Mouse (Mus musculus) stomach, embryonic 15.5 days (tissue): ENCODE results near the gene Slc22a8. TPM values are rescaled to one million over a fixed set of nuclear protein-coding genes. Genes with fewer than 3 reads are reported as not detected.
A peak's percentile ranks its signal among the peaks of the same experiment; 100 is the strongest.

Source experiments
- ATAC-seq: fragments of 200-750 bp; cut with Nextera tagmentation; 2 replicates; pipeline ENCODE4 v1.8.0; 2017; ENCODE audit warnings: low read depth, moderate number of reproducible peaks, moderate TSS enrichment; ENCODE audit not compliant: insufficient read depth, low FRiP score
- H3K27ac ChIP-seq: fragments of 300-500 bp; sonication (generic); 2 replicates; pipeline ENCODE4 v1.5.1; 2015; ENCODE audit warnings: mild to moderate bottlenecking, inconsistent platforms
- H3K27me3 ChIP-seq: fragments of 300-500 bp; sonication (generic); replicated peaks from 2 replicates; pipeline ENCODE4 v1.6.1; 2015; ENCODE audit warnings: inconsistent platforms
- H3K36me3 ChIP-seq: fragments of 300-500 bp; sonication (generic); 2 replicates; pipeline ENCODE4 v1.6.1; 2015; ENCODE audit warnings: inconsistent platforms
- H3K4me1 ChIP-seq: fragments of 300-500 bp; sonication (generic); 2 replicates; pipeline ENCODE4 v1.6.1; 2015; ENCODE audit warnings: inconsistent platforms
- H3K4me2 ChIP-seq: fragments of 300-500 bp; sonication (generic); 2 replicates; pipeline ENCODE4 v1.6.1; 2015; ENCODE audit warnings: mild to moderate bottlenecking, inconsistent platforms
- H3K4me3 ChIP-seq: fragments of 300-500 bp; sonication (generic); replicated peaks from 2 replicates; pipeline ENCODE4 v1.5.1; 2015; ENCODE audit warnings: inconsistent platforms
- H3K9ac ChIP-seq: fragments of 300-500 bp; sonication (generic); 2 replicates; pipeline ENCODE4 v1.6.1; 2015; ENCODE audit warnings: inconsistent platforms
- H3K9me3 ChIP-seq: fragments of 300-500 bp; sonication (generic); 2 replicates; pipeline ENCODE4 v1.6.1; 2016; ENCODE audit warnings: inconsistent platforms
- WGBS: fragments of 180-500 bp; shearing (Covaris S2); methylation state at CpG from one replicate; pipeline ENCODE4 v1.1.7; 2015; 5-methylcytosine and 5-hydroxymethylcytosine counted together
- polyA plus RNA-seq: library from polyadenylated mRNA; unstranded; fragments of >200 nt; fragmentation: Nextera tagmentation; extraction: Ambion mirVana; gene quantifications from 2 replicates; pipeline ENCODE4 v1.2.1, GENCODE M21; 2015

The Slc22a8 gene
- 0.05 and 0.12 TPM in 2 replicates for polyA plus RNA-seq

DNA sequence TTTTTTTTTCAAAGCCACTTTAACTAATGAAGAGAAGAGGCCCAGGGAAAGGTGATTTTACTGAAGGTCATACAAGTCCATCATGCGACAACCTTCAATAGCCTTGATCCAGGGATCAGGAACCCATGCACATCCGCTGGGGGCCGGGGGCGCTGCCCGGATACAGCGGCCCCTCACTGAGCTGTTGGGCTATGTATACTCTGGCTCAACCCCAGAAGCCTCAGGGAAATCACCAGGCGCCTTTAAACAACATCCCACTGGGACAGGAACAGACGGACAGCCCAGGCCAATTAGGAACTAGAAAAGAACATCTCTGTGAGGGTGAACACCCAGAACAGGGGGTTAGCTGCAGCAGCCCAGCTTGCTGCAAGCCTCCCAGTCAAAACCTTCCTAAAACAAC is at the start of gene Slc22a8:
Slc22a8 (plus strand) TSS at position 301 of the 400 bp plus-strand sequence.
- Histone ChIP-seq H3K4me2 (no peak within 1 kb of the TSS), H3K27me3 (no peaks in the 10 kb centered on the region), H3K4me1 (peaks cover 3% of the 10 kb centered on the region; the same call in 1 of the 2 replicates), H3K36me3 (no peaks in the 10 kb centered on the region), H3K27ac (no peak within 1 kb of the TSS), H3K9me3 (no peaks in the 10 kb centered on the region), H3K4me3 (no peak within 1 kb of the TSS), H3K9ac (no peak within 1 kb of the TSS)
- WGBS, result 64% methylated on average over 8 of the region's 8 CpGs
- no peak for ATAC-seq

GRCm38 (mm10) chr19:8558897-8559296 is 32.2 kb upstream of the Slc22a8 start:
- no peak for ATAC-seq
- Histone ChIP-seq H3K4me3 (no peak overlapping the region), H3K36me3 (no peaks in the 10 kb centered on the region), H3K4me2 (no peak overlapping the region), H3K9ac (no peak overlapping the region), H3K27ac (no peak overlapping the region), H3K4me1 (no peaks in the 10 kb centered on the region), H3K27me3 (no peaks in the 10 kb centered on the region), H3K9me3 (no peaks in the 10 kb centered on the region)
- 42% methylated on average over 2 of the region's 2 CpGs for WGBS

- no peak overlapping the region for H3K27ac ChIP-seq
- no peak overlapping the region for H3K4me2 ChIP-seq
- 40% methylated on average over 2 of the region's 2 CpGs for WGBS
- H3K36me3 ChIP-seq, result no peaks in the 10 kb centered on the region
- no peak overlapping the region for H3K9ac ChIP-seq
- H3K4me1 ChIP-seq, result no peaks in the 10 kb centered on the region
- ATAC-seq, result no peak
- H3K9me3 ChIP-seq, result no peaks in the 10 kb centered on the region
- H3K27me3 ChIP-seq, result no peaks in the 10 kb centered on the region
- H3K4me3 ChIP-seq, result no peak overlapping the region
These were observed 27.0 kb upstream of the Slc22a8 start for GRCm38 (mm10) chr19:8564021-8564420.

- Histone ChIP-seq H3K36me3 (no peaks in the 10 kb centered on the region), H3K4me1 (peaks cover 3% of the 10 kb centered on the region; the same call in 1 of the 2 replicates), H3K4me3 (no peak overlapping the region), H3K27me3 (no peaks in the 10 kb centered on the region), H3K9ac (no peak overlapping the region), H3K27ac (no peak overlapping the region), H3K9me3 (no peaks in the 10 kb centered on the region), H3K4me2 (no peak overlapping the region)
- 68% methylated on average over 3 of the region's 3 CpGs for WGBS
- no peak for ATAC-seq
These were observed 26.6 kb upstream of the Slc22a8 start for GRCm38 (mm10) chr19:8564469-8564868.

- Histone ChIP-seq H3K27me3 (no peaks in the 10 kb centered on the region), H3K4me3 (no peak overlapping the region), H3K9me3 (no peaks in the 10 kb centered on the region), H3K4me2 (no peak overlapping the region), H3K9ac (no peak overlapping the region), H3K27ac (no peak overlapping the region), H3K36me3 (no peaks in the 10 kb centered on the region), H3K4me1 (peaks cover 4% of the 10 kb centered on the region; the same call in 1 of the 2 replicates)
- WGBS, result 35% methylated on average over 2 of the region's 2 CpGs
- ATAC-seq, result no peak
These were observed 25.8 kb upstream of the Slc22a8 start for GRCm38 (mm10) chr19:8565262-8565661.

DNA sequence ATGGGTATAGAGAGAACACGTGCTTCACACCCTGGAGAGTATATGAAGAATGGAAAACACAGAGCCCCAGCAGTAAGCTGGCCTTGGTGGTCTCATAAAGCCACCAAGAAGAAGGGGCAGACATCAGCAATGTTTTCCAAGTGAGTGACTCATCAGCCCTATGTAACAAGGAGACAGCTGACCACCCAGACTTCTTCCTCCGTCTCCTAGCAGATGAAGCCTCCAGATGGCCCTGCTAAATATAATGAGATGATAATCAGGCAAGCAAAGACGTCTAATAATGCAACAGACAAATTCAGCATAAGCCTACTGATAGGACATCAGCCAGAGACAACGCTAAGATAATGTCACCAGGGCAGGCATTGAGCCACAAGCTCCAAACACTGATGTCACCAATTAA is 25.1 kb upstream of the Slc22a8 start:
- H3K4me2 ChIP-seq, result no peak overlapping the region
- no peak overlapping the region for H3K4me3 ChIP-seq
- WGBS, result 37% methylated on average over 4 of the region's 4 CpGs
- H3K27me3 ChIP-seq, result no peaks in the 10 kb centered on the region
- H3K9me3 ChIP-seq, result no peaks in the 10 kb centered on the region
- no peak for ATAC-seq
- no peak overlapping the region for H3K9ac ChIP-seq
- peaks cover 4% of the 10 kb centered on the region; the same call in 1 of the 2 replicates for H3K4me1 ChIP-seq
- H3K36me3 ChIP-seq, result no peaks in the 10 kb centered on the region
- H3K27ac ChIP-seq, result no peak overlapping the region

GRCm38 (mm10) chr19:8567104-8567880 is 23.8 kb upstream of the Slc22a8 start:
- Histone ChIP-seq H3K9ac (no peak overlapping the region), H3K4me3 (no peak overlapping the region), H3K9me3 (no peaks in the 10 kb centered on the region), H3K36me3 (no peaks in the 10 kb centered on the region), H3K4me2 (no peak overlapping the region), H3K27ac (no peak overlapping the region), H3K4me1 (peaks cover 4% of the 10 kb centered on the region; the same call in 1 of the 2 replicates), H3K27me3 (no peaks in the 10 kb centered on the region)
- no peak for ATAC-seq
- WGBS, result 37% methylated on average over 13 of the region's 13 CpGs

DNA sequence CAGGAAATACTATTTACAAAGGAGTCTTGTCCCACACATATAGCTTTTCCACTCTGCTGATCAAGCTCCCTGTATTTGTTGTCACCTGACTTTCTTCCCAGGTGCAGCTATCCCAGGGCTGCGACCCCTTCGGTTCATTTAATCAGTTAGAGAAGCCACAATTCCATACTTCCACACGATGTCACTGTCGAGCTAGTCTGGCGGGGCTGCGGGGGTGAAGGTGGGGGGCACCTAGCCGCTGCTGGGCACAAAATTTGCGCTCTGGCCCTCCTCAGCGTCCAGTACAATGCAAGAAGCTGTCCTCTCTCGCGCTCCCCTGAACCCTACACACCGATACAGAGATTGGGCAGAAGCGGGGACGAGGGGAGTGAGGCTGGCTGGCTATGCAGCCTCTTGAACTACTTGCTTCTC is 21.6 kb upstream of the Slc22a8 start:
- H3K4me1 ChIP-seq, result peaks cover 4% of the 10 kb centered on the region; the same call in 1 of the 2 replicates
- peak overlapping the region; percentile 26 for H3K4me3 ChIP-seq
- H3K4me2 ChIP-seq, result peak overlapping the region; percentile 52
- no peak overlapping the region for H3K27ac ChIP-seq
- 4% methylated on average over 14 of the region's 14 CpGs for WGBS
- no peaks in the 10 kb centered on the region for H3K27me3 ChIP-seq
- H3K9ac ChIP-seq, result no peak overlapping the region
- no peaks in the 10 kb centered on the region for H3K36me3 ChIP-seq
- no peaks in the 10 kb centered on the region for H3K9me3 ChIP-seq
- ATAC-seq, result 0 out of 2 replicates have a peak, but pooled peaks have one; percentile 27

- Histone ChIP-seq H3K9me3 (no peaks in the 10 kb centered on the region), H3K4me1 (peaks cover 4% of the 10 kb centered on the region; the same call in 1 of the 2 replicates), H3K9ac (no peak overlapping the region), H3K27ac (no peak overlapping the region), H3K36me3 (no peaks in the 10 kb centered on the region), H3K4me3 (no peak overlapping the region), H3K27me3 (no peaks in the 10 kb centered on the region), H3K4me2 (no peak overlapping the region)
- WGBS, result 58% methylated on average over 2 of the region's 2 CpGs
- ATAC-seq, result no peak
These were observed 20.6 kb upstream of the Slc22a8 start for GRCm38 (mm10) chr19:8570341-8571040.

- Histone ChIP-seq H3K4me1 (peaks cover 4% of the 10 kb centered on the region; the same call in 1 of the 2 replicates), H3K36me3 (no peaks in the 10 kb centered on the region), H3K9ac (no peak overlapping the region), H3K9me3 (no peaks in the 10 kb centered on the region), H3K4me3 (no peak overlapping the region), H3K27me3 (no peaks in the 10 kb centered on the region), H3K27ac (no peak overlapping the region), H3K4me2 (no peak overlapping the region)
- WGBS, result 57% methylated on average over 7 of the region's 7 CpGs
- no peak for ATAC-seq
These were observed 19.3 kb upstream of the Slc22a8 start for GRCm38 (mm10) chr19:8571746-8572145.

- no peak overlapping the region for H3K9ac ChIP-seq
- H3K4me2 ChIP-seq, result no peak overlapping the region
- 12% methylated on average over 3 of the region's 3 CpGs for WGBS
- H3K36me3 ChIP-seq, result no peaks in the 10 kb centered on the region
- ATAC-seq, result no peak
- H3K9me3 ChIP-seq, result no peaks in the 10 kb centered on the region
- H3K27ac ChIP-seq, result no peak overlapping the region
- H3K4me3 ChIP-seq, result no peak overlapping the region
- no peaks in the 10 kb centered on the region for H3K27me3 ChIP-seq
- H3K4me1 ChIP-seq, result peaks cover 4% of the 10 kb centered on the region; the same call in 1 of the 2 replicates
These were observed 18.6 kb upstream of the Slc22a8 start for GRCm38 (mm10) chr19:8572485-8572884.

GRCm38 (mm10) chr19:8577432-8577831 is 13.6 kb upstream of the Slc22a8 start:
- no peak overlapping the region for H3K27ac ChIP-seq
- ATAC-seq, result no peak
- H3K9ac ChIP-seq, result no peak overlapping the region
- WGBS, result 75% methylated on average over 4 of the region's 4 CpGs
- H3K9me3 ChIP-seq, result no peaks in the 10 kb centered on the region
- no peak overlapping the region for H3K4me2 ChIP-seq
- no peaks in the 10 kb centered on the region for H3K27me3 ChIP-seq
- H3K36me3 ChIP-seq, result no peaks in the 10 kb centered on the region
- no peak overlapping the region for H3K4me3 ChIP-seq
- no peaks in the 10 kb centered on the region for H3K4me1 ChIP-seq
